Mouse (Mus musculus) heart, adult 18-20 months (tissue): ENCODE data around the gene Cym. TPM values are rescaled to one million over a fixed set of nuclear protein-coding genes. Genes with fewer than 3 reads are reported as not detected.

Source experiments
- DNase-seq, 2 experiments: peaks; one replicate each; pipeline ENCODE4 v3.0.0; 2021 to 2022; ENCODE audit warnings: mixed read lengths in 1 of 2
- long read RNA-seq, 2 experiments: library from polyadenylated mRNA; stranded (forward); transcript quantifications; one replicate each; pipeline ENCODE4 v2.0.0; 2021
- total RNA-seq, 2 experiments: library from RNA; stranded (reverse); gene quantifications; 2 replicates each; pipeline ENCODE4 v1.2.3; 2021

Cym gene
- total RNA-seq, result not detected
- long read RNA-seq, experiment 1, result 0 reads
- long read RNA-seq, experiment 2, result 0 reads

- DNase-seq, result no peak
These were observed at the start of gene Cym for GRCm38 (mm10) chr3:107221608-107222007. Gene Cym, minus strand, starts transcription at chr3:107221732.

GRCm38 (mm10) chr3:107266814-107267345 lies 45.3 kb upstream of the Cym start:
- no peak for DNase-seq

- DNase-seq, result peak in 1 of 2 experiments; percentile 49
These were observed 40.3 kb upstream of the Cym start for GRCm38 (mm10) chr3:107261851-107262165.

GRCm38 (mm10) chr3:107260956-107261850 lies 39.7 kb upstream of the Cym start:
- DNase-seq, result peak; percentile 52 to 55

- no peak for DNase-seq
These were observed 36.4 kb upstream of the Cym start for GRCm38 (mm10) chr3:107257924-107258323.

- no peak for DNase-seq
These were observed 35.2 kb upstream of the Cym start for GRCm38 (mm10) chr3:107256724-107257123.

- no peak for DNase-seq
These were observed 34.5 kb upstream of the Cym start for GRCm38 (mm10) chr3:107255992-107256391.

GRCm38 (mm10) chr3:107253925-107254324 lies 32.4 kb upstream of the Cym start:
- no peak for DNase-seq

GRCm38 (mm10) chr3:107252035-107252434 lies 30.5 kb upstream of the Cym start:
- DNase-seq, result peak in 1 of 2 experiments; percentile 58

GRCm38 (mm10) chr3:107250320-107250719 lies 28.8 kb upstream of the Cym start:
- DNase-seq, result no peak

- no peak for DNase-seq
These were observed 27.5 kb upstream of the Cym start for GRCm38 (mm10) chr3:107249042-107249441.

GRCm38 (mm10) chr3:107246876-107247275 lies 25.3 kb upstream of the Cym start:
- DNase-seq, result no peak

- DNase-seq, result no peak
These were observed 20.0 kb upstream of the Cym start for GRCm38 (mm10) chr3:107241389-107242094.

- no peak for DNase-seq
These were observed 18.1 kb upstream of the Cym start, which contains the start of gene Prok1 for GRCm38 (mm10) chr3:107239607-107240006. Gene Prok1, minus strand, starts transcription at chr3:107239707.

- DNase-seq, result no peak
These were observed 17.0 kb upstream of the Cym start for GRCm38 (mm10) chr3:107238471-107238980.

- no peak for DNase-seq
These were observed 16.5 kb upstream of the Cym start for GRCm38 (mm10) chr3:107238051-107238450.

GRCm38 (mm10) chr3:107233945-107234344 lies 12.4 kb upstream of the Cym start:
- DNase-seq, result no peak

- DNase-seq, result peak; percentile 81 to 95
These were observed 11.8 kb upstream of the Cym start for GRCm38 (mm10) chr3:107233351-107233813.

- no peak for DNase-seq
These were observed 9.7 kb upstream of the Cym start for GRCm38 (mm10) chr3:107231202-107231601.

- peak in 1 of 2 experiments; percentile 22 for DNase-seq
These were observed 9.0 kb upstream of the Cym start, which contains the start of gene A630076J17Rik for GRCm38 (mm10) chr3:107230527-107230926. Gene A630076J17Rik, plus strand, starts transcription at chr3:107230614.

- DNase-seq, result peak; percentile 17 to 24
These were observed 8.3 kb upstream of the Cym start for GRCm38 (mm10) chr3:107229822-107230221.

- no peak for DNase-seq
These were observed 7.7 kb upstream of the Cym start for GRCm38 (mm10) chr3:107229221-107229620.
